Mouse (Mus musculus): ENCODE results near the gene Uxt.

The Uxt gene

GRCm38 (mm10) chrX:20961477-20962378 is at the start of gene Uxt:
Uxt (minus strand) TSS chrX:20962017.
- peak; percentile 83 for DNase-seq

GRCm38 (mm10) chrX:20980901-20981300 is 19.1 kb upstream of the Uxt start:
- DNase-seq, result no peak

- DNase-seq, result peak; percentile 78
These were observed 11.5 kb downstream of the Uxt start, which contains the start of gene Elk1 for GRCm38 (mm10) chrX:20950191-20950880. Elk1 (minus strand) TSS chrX:20950608.

GRCm38 (mm10) chrX:20946055-20946454 is 15.8 kb downstream of the Uxt start:
- peak; percentile 55 for DNase-seq

GRCm38 (mm10) chrX:20931963-20932362 is 29.9 kb downstream of the Uxt start:
- DNase-seq, result no peak

- no peak for DNase-seq
These were observed 30.5 kb downstream of the Uxt start, which contains the start of gene Cfp for GRCm38 (mm10) chrX:20931364-20931763. Cfp (minus strand) TSS chrX:20931555.

GRCm38 (mm10) chrX:20929859-20930258 is 32.0 kb downstream of the Uxt start:
- no peak for DNase-seq

- DNase-seq, result no peak
These were observed 36.8 kb downstream of the Uxt start for GRCm38 (mm10) chrX:20924976-20925375.

- DNase-seq, result no peak
These were observed 38.3 kb downstream of the Uxt start for GRCm38 (mm10) chrX:20923506-20923905.

- DNase-seq, result no peak
These were observed 40.5 kb downstream of the Uxt start for GRCm38 (mm10) chrX:20921366-20921765.

- DNase-seq, result peak; percentile 83
These were observed 40.9 kb downstream of the Uxt start, which contains the start of gene Syn1 for GRCm38 (mm10) chrX:20920844-20921364. Syn1 (minus strand) TSS chrX:20921004.

GRCm38 (mm10) chrX:20920249-20920843 is 41.5 kb downstream of the Uxt start:
- DNase-seq, result no peak

GRCm38 (mm10) chrX:20915075-20915474 is 46.7 kb downstream of the Uxt start:
- no peak for DNase-seq

- no peak for DNase-seq
These were observed 48.1 kb downstream of the Uxt start for GRCm38 (mm10) chrX:20913726-20914125.

GRCm38 (mm10) chrX:20910074-20910473 is 51.7 kb downstream of the Uxt start:
- DNase-seq, result no peak
